Mouse (Mus musculus) intestine, embryonic 16.5 days (tissue): ENCODE measurements around the gene Sf3b4. TPM values are rescaled to one million over a fixed set of nuclear protein-coding genes. Genes with fewer than 3 reads are reported as not detected.

ENCODE experiments used
- ATAC-seq: fragments of 200-750 bp; cut with Nextera tagmentation; 2 replicates; pipeline ENCODE4 v1.8.0; 2017; ENCODE audit warnings: moderate TSS enrichment, moderate library complexity
- H3K27ac ChIP-seq: fragments of 300-500 bp; sonication (generic); 2 replicates; pipeline ENCODE4 v1.5.1; 2014; ENCODE audit warnings: mild to moderate bottlenecking, low read length
- H3K27me3 ChIP-seq: fragments of 300-500 bp; sonication (generic); replicated peaks from 2 replicates; pipeline ENCODE4 v1.6.1; 2014; ENCODE audit warnings: low read length, control low read depth, mixed read lengths; ENCODE audit not compliant: control insufficient read depth, insufficient read depth
- H3K36me3 ChIP-seq: fragments of 300-500 bp; sonication (generic); 2 replicates; pipeline ENCODE4 v1.6.1; 2014; ENCODE audit warnings: low read length, control low read depth; ENCODE audit not compliant: control insufficient read depth, insufficient read depth
- H3K4me1 ChIP-seq: fragments of 300-500 bp; sonication (generic); 2 replicates; pipeline ENCODE4 v1.6.1; 2014; ENCODE audit warnings: low read length, control low read depth, mixed read lengths; ENCODE audit not compliant: control insufficient read depth, insufficient read depth
- H3K4me2 ChIP-seq: fragments of 300-500 bp; sonication (generic); 2 replicates; pipeline ENCODE4 v1.6.1; 2014; ENCODE audit warnings: low read depth, low read length, control low read depth
- H3K4me3 ChIP-seq: fragments of 300-500 bp; sonication (generic); 2 replicates; pipeline ENCODE4 v1.5.1; 2014; ENCODE audit warnings: mild to moderate bottlenecking, low read length
- H3K9ac ChIP-seq: fragments of 300-500 bp; sonication (generic); 2 replicates; pipeline ENCODE4 v1.6.1; 2014; ENCODE audit warnings: low read depth, low read length
- H3K9me3 ChIP-seq: fragments of 300-500 bp; sonication (generic); 2 replicates; pipeline ENCODE4 v1.6.1; 2016; ENCODE audit warnings: low read length, control low read depth; ENCODE audit not compliant: control insufficient read depth
- WGBS: fragments of 180-500 bp; shearing (Covaris S2); extraction: QIAGEN DNeasy Blood & Tissue Kit; methylation state at CpG from one replicate; pipeline ENCODE4 v1.1.7; 2014; 5-methylcytosine and 5-hydroxymethylcytosine counted together
- polyA plus RNA-seq: library from polyadenylated mRNA; unstranded; fragments of >200 nt; fragmentation: Nextera tagmentation; extraction: Ambion mirVana; gene quantifications from 2 replicates; pipeline ENCODE4 v1.2.1, GENCODE M21; 2015

Sf3b4 gene
- 142 and 154 TPM in 2 replicates for polyA plus RNA-seq

DNA sequence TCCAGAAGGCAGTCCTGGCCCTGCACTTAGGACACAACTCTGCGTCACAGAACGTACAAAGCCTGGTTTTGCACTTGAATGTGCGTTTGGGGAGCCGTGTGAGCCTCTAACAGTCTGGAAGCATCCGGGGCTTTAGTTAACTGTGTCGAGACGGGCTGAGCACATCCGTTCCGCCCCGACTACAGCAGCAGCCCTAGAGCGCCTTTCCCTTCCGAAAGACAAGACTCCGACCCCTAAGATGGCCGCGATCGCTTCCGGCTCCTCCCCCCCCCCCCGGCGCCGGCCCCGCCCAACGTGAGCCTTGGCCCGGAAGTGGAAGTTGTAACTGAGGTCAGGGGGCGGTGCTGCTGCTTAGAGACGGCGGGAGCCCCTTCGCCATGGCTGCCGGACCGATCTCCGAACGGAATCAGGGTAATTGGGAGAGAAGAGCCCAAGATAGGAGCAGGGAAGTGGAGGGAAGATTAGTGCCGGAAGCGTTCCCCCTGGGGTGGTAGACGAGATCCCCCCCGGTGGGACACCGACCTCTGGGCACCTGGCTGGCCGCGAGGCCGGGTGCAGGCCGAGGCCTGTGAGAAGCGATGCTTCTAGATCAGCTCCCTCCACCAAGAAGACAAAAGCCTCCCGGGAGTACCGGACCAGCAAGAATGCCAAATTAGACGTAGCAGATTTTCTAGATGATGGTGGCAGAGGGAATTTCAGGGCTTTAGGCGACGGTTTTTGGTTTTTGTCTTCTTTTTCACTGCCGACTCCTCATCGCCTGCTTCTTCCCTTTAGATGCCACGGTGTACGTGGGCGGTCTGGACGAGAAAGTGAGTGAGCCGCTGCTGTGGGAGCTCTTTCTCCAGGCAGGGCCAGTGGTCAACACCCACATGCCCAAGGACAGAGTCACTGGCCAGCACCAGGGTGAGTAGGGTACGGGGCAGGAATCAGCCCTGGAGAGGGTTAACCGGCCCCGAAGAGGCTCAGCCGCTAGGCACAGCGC, at the start of gene Sf3b4:
TSS of gene Sf3b4 (plus strand) at position 136 of the 982 bp plus-strand sequence.
- Histone ChIP-seq H3K4me3 (peak within 1 kb of the TSS; percentile 89), H3K9me3 (no peaks in the 10 kb centered on the region), H3K27ac (peak within 1 kb of the TSS; percentile 97), H3K27me3 (no peaks in the 10 kb centered on the region), H3K9ac (peak within 1 kb of the TSS; percentile 82), H3K4me2 (peak within 1 kb of the TSS; percentile 92), H3K36me3 (peaks cover 10% of the 10 kb centered on the region; the same call in 1 of the 2 replicates), H3K4me1 (peaks cover 15% of the 10 kb centered on the region)
- peak; percentile 93 for ATAC-seq
- under 1% methylated on average over 57 of the region's 58 CpGs for WGBS

DNA sequence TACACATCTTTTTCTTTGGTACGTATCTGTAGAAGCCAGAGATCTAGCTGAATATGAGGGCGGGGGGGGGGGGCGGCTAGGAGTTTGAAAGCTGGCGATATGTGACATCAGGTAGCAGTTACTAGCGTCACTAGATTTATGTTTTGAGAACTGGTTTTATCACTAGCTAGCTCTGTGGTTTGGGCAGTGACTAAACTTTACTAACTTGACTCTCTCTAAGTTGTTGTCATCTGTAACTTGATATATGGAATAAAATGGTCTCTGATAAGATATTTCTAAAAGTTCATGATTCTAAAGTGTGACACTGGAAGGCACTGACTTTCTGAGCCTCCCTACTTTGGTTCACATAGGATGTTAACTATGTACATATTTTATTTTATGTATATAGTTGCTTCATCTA, 47.9 kb upstream of the Sf3b4 start:
- 90% methylated on average over 5 of the region's 5 CpGs for WGBS
- H3K4me2 ChIP-seq = no peak overlapping the region
- no peaks in the 10 kb centered on the region for H3K9me3 ChIP-seq
- no peaks in the 10 kb centered on the region for H3K36me3 ChIP-seq
- H3K4me1 ChIP-seq = no peaks in the 10 kb centered on the region
- no peaks in the 10 kb centered on the region for H3K27me3 ChIP-seq
- no peak overlapping the region for H3K27ac ChIP-seq
- no peak for ATAC-seq
- H3K4me3 ChIP-seq = no peak overlapping the region
- H3K9ac ChIP-seq = no peak overlapping the region

GRCm38 (mm10) chr3:96128128-96128527, 44.0 kb upstream of the Sf3b4 start:
- H3K9me3 ChIP-seq = no peaks in the 10 kb centered on the region
- no peak for ATAC-seq
- no peaks in the 10 kb centered on the region for H3K27me3 ChIP-seq
- H3K4me2 ChIP-seq = no peak overlapping the region
- H3K27ac ChIP-seq = no peak overlapping the region
- H3K4me1 ChIP-seq = 0 out of 2 replicates have a peak, but pooled peaks cover under 1% of the 10 kb centered on the region
- no peaks in the 10 kb centered on the region for H3K36me3 ChIP-seq
- H3K4me3 ChIP-seq = no peak overlapping the region
- no peak overlapping the region for H3K9ac ChIP-seq

DNA sequence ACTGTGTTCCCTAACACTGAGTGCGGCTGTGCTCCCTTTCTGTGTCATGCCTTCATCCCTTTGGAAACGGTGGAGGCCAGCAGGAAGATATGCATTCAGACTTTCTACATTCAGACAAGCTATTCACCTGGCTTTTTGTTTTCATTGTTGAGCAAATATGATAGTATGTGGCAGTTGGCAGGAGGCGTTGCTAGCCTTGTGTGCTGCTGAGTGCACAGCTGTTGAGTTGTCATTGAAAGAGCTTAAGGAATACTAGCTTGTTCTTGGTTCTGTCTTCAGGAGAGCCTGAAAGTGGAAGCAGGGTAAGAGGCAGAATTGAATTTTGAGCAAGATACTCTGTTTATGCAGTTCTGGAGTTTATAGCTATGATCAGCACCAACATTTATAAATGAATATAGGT, 39.7 kb upstream of the Sf3b4 start:
- Histone ChIP-seq H3K4me1 (peaks cover 7% of the 10 kb centered on the region; the same call in 1 of the 2 replicates), H3K9me3 (no peaks in the 10 kb centered on the region), H3K4me3 (no peak overlapping the region), H3K9ac (no peak overlapping the region), H3K4me2 (no peak overlapping the region), H3K27ac (no peak overlapping the region), H3K27me3 (no peaks in the 10 kb centered on the region), H3K36me3 (no peaks in the 10 kb centered on the region)
- ATAC-seq = no peak
- WGBS = 79% methylated on average over 3 of the region's 3 CpGs

DNA sequence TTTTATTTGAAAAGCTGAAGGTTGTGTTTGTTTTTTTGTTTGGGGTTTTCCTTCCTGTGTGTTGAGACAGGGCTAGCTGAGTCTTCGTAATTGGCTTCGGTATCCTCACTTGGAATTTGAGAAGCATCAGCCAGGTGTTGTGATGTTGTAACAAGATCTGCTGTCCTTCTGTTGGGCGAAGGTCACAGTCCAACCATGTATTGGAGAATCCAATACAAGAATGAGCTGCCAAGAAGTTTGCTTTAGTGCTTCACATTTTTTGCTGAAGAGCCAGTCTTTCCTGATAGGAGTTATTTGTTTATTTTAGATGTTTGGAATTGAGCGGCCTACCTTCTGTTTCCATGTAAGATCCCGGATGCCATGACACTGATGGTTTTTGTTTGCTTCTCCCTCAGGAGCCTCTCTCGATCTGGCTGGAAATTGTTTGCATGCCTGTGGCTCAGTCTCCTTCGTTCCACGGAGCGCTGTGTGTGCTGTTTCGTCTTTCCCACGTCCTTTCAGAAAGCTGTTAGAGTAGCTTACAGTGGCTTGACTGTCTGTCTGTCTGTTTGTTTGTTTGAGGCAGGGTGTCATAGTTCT, 38.7 kb upstream of the Sf3b4 start:
- Histone ChIP-seq H3K36me3 (no peaks in the 10 kb centered on the region), H3K27me3 (no peaks in the 10 kb centered on the region), H3K27ac (no peak overlapping the region), H3K4me2 (no peak overlapping the region), H3K9me3 (no peaks in the 10 kb centered on the region), H3K4me3 (no peak overlapping the region), H3K9ac (no peak overlapping the region), H3K4me1 (peaks cover 7% of the 10 kb centered on the region; the same call in 1 of the 2 replicates)
- 47% methylated on average over 11 of the region's 11 CpGs for WGBS
- no peak for ATAC-seq

GRCm38 (mm10) chr3:96135011-96135410, 37.1 kb upstream of the Sf3b4 start:
- WGBS = 68% methylated on average over 3 of the region's 3 CpGs
- peaks cover 7% of the 10 kb centered on the region; the same call in 1 of the 2 replicates for H3K4me1 ChIP-seq
- H3K4me3 ChIP-seq = no peak overlapping the region
- H3K9me3 ChIP-seq = no peaks in the 10 kb centered on the region
- no peak for ATAC-seq
- no peak overlapping the region for H3K4me2 ChIP-seq
- H3K27me3 ChIP-seq = no peaks in the 10 kb centered on the region
- H3K27ac ChIP-seq = no peak overlapping the region
- no peaks in the 10 kb centered on the region for H3K36me3 ChIP-seq
- no peak overlapping the region for H3K9ac ChIP-seq

- Histone ChIP-seq H3K27ac (no peak overlapping the region), H3K36me3 (no peaks in the 10 kb centered on the region), H3K4me2 (no peak overlapping the region), H3K27me3 (no peaks in the 10 kb centered on the region), H3K9me3 (no peaks in the 10 kb centered on the region), H3K4me3 (no peak overlapping the region), H3K9ac (no peak overlapping the region), H3K4me1 (no peaks in the 10 kb centered on the region)
- 11% methylated on average over 5 of the region's 5 CpGs for WGBS
- ATAC-seq = 0 out of 2 replicates have a peak, but pooled peaks have one; percentile 38
Measured at GRCm38 (mm10) chr3:96147950-96148349, 24.2 kb upstream of the Sf3b4 start.

GRCm38 (mm10) chr3:96151836-96152235, 20.3 kb upstream of the Sf3b4 start:
- Histone ChIP-seq H3K27me3 (no peaks in the 10 kb centered on the region), H3K4me2 (no peak overlapping the region), H3K4me1 (no peaks in the 10 kb centered on the region), H3K9me3 (no peaks in the 10 kb centered on the region), H3K27ac (no peak overlapping the region), H3K9ac (no peak overlapping the region), H3K36me3 (peaks cover 9% of the 10 kb centered on the region; the same call in 1 of the 2 replicates), H3K4me3 (no peak overlapping the region)
- WGBS = 89% methylated on average over 7 of the region's 7 CpGs
- no peak for ATAC-seq

GRCm38 (mm10) chr3:96152611-96153010, 19.5 kb upstream of the Sf3b4 start:
- H3K27ac ChIP-seq = no peak overlapping the region
- H3K36me3 ChIP-seq = peaks cover 9% of the 10 kb centered on the region; the same call in 1 of the 2 replicates
- H3K4me1 ChIP-seq = no peaks in the 10 kb centered on the region
- no peaks in the 10 kb centered on the region for H3K27me3 ChIP-seq
- H3K4me3 ChIP-seq = no peak overlapping the region
- WGBS = 89% methylated on average over 5 of the region's 5 CpGs
- H3K4me2 ChIP-seq = no peak overlapping the region
- H3K9ac ChIP-seq = no peak overlapping the region
- no peaks in the 10 kb centered on the region for H3K9me3 ChIP-seq
- ATAC-seq = no peak
